Mouse (Mus musculus) hematopoietic stem cell, adult 5-6 weeks (primary cell): Measurements from ENCODE around the gene Poc1b. TPM values are rescaled to one million over a fixed set of nuclear protein-coding genes. Genes with fewer than 3 reads are reported as not detected.
"Not testable (repeated sequence)": the region's sequence is repeated elsewhere in the genome, so short reads cannot be mapped to it uniquely, and the experiment has no call there.

Experiments used
- ATAC-seq, 2 experiments: fragments of 125-278 bp in 1 of 2; replicated peaks in 1 of 2; 2 replicates each; pipeline ENCODE4 v1.8.0; 2016 to 2017; ENCODE audit warnings: inconsistent platforms in 2 of 2, mild to moderate bottlenecking in 2 of 2, moderate number of reproducible peaks in 2 of 2, low read depth in 1 of 2, moderate TSS enrichment in 1 of 2; ENCODE audit not compliant: low FRiP score in 2 of 2, poor library complexity in 2 of 2, severe bottlenecking in 2 of 2, insufficient read depth in 1 of 2, low TSS enrichment in 1 of 2
- total RNA-seq: library from RNA; stranded (forward); fragments of 172-1452, 232-1000 nt; gene quantifications from 2 replicates; pipeline ENCODE4 v1.2.3, GENCODE M21; 2017

Gene Poc1b
- total RNA-seq, 1 experiment from 2014 or later = 10.9 TPM

DNA sequence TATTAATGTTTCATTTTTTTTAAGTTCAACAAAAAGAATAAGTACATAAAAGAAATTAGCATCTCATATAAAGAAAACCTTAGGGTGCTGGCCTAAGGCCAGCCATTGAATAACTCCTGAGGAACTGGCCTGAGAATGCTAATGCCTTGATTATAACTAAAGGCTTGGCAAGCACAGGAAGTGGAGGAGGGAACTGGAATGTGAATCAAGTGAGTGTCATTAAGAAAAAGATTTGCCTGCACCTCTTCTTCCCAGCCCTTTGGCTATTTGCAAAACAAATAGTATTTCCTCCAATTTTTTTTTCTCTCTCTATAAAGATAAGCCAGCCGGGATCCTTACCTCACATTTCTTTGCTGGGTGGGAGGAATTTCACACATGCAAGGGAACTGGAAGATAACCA, 95.0 kb downstream of the Poc1b start:
- no peak for ATAC-seq

DNA sequence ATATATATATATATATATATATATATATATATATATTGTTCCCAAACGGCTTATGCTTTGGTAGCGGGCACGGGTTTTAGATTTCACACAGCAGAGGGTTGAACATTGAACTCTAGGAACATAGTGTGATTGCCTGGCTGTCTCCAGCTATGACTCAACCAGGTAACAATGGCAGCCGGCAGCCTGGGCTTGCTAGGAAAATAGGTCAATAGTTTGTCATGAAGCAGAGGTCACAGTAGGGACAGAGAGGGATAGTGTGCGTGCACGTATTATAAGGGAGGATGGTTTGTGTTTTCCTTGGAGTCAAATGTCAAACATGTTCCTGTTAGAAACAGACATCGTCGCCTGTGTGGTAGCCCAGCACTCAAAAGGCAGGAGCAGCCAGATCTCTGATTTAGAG, 95.5 kb downstream of the Poc1b start:
- ATAC-seq = no peak

DNA sequence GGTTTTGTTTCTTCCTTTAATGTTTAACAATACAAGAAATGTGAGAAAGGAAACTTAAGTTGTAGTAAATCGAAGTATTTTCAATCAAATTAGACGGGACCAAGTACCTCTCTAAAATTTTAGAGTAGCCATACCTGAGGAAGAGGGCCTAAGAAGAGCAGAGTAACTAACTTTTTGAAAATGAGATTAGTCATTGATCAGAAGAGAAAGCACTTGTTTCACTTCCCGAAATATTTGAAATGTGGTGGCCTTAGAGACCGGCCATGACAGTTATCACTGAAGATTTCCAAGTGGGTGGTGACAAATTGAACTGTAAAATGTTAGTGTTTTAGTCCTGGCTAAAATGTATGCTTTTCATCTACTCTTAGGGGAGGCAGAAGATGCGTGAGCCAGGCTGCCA, 96.3 kb downstream of the Poc1b start:
- no peak for ATAC-seq

DNA sequence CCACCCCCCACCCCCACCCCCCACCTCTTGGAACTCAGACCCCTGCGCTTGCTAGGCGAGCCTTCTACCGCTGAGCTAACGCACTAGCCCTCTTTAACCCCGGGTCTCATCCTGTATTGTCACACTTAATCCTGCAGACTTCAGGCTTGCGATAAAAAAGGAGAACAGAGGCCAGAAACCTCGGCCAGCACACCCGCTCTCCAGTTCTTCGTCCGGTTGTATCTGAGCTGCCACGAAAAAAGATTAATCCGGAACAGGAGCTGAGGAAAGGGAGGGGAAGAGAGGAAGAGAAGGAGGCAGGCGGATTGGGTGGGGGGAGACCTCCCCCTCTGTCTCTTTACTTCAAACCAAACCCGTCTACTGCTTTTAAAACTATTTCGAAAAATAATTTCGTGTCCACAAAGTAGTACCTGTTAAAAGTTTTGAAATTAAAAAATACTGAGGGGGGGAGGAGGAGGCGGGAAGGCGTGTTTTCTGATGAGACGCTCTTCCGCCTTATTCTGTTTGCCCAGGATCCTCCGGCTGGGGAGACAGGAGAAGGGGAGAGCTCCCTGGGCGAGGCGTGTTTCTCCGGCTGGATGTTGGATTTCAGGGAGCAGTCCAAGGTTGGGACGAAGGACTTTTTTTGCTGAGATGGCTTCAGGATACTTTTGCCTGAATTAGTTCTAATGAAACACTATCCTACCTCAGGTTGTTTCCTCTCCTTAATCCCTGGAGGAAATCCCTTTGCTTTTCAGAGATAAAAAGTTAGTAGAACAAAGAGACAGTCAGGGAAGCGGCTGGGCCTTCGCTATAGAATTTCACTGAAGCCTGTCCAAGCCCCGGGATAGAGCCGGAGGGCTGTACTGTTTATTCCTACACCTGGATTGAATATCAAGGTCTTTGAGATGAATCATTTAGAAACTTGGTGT, 97.0 kb downstream of the Poc1b start:
- peak; percentile 24 to 57 for ATAC-seq

DNA sequence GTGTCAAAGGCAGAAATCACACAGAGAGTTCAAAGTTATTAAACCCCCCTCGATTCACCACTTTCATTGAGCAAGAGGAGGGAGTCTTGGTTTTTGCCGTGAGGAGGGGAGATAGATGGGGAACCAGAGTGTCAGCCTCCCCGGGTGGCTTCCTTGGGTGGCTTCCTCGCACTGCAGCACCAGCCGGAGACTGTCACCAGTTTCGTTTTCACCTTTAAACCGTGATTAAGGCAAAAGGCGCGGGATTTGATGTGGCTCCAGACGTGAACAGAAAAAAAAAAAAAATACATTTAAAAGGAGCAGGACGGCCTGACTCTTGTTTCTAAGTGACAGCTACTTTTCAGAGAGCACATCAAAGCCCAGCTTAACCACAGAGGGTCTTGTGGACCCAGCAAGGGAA, 97.7 kb downstream of the Poc1b start:
- peak; percentile 92 to 97 for ATAC-seq

DNA sequence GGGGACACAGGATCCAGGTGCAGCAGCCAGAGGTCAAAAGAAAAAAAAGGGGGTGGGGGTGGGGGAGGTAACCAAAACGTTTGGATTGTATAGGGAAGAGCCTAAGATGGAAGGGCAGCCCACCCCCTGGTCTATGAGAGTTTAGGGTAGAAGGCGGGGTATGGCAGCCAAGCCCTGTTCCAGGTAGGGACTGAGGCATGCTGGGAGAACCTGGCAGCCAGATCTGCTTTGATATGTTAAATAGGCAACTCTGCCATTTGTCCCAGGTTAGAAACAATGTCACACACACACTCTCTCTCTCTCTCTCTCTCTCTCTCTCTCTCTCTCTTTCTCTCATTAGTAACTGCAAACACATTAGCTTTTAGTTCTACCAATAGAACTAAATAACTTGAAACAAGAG, 100.3 kb downstream of the Poc1b start:
- ATAC-seq = no peak

DNA sequence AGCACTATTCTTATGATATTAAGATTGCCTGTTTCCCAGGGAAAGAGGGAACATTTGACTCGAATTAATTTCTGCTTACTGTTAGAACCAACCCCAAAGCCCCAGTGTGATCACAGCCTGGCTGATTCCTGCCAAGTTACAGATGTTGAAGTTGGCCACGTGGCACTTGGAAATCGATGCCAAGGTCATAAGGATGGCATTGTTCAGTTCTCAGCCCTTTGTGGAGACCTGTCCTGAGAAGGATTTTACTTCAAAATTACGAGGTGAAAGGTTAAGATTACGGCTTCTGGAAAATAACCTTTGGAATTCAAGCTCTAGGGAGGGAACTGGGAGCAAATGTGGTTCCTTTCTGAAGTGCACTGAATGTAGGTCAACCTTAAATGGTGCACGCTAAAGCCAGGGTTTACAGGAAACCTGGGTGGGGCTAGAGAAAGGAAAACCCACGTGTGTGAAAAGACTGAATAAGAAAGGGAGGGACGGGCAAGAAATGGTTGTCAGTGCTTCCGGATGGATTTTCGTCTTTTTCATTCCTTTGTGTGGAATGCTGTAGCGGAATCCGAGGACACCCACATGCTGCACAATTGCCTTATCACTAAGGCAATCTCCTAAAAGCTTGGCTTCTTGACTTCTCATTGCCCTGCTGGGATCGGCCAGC, 102.4 kb downstream of the Poc1b start:
- ATAC-seq = no peak

DNA sequence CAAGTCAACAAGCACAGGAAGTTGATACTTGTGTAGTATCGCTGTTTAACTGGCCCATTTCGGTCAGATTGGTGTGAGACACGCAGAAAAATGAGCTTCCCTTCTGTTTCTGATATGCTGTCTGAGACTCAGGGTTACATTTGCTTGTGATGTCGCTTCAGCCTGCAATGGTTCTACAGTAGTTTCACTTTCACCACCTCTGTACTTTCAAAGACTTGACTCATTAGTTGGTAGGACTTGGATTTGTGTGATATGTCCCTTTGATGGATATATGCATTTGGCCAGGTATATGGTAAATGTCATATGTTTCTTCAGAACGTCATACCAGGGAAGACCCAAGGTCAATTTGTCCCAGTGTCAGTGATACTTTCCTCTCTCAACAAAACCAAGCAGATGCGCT, 104.2 kb downstream of the Poc1b start:
- ATAC-seq = no peak

DNA sequence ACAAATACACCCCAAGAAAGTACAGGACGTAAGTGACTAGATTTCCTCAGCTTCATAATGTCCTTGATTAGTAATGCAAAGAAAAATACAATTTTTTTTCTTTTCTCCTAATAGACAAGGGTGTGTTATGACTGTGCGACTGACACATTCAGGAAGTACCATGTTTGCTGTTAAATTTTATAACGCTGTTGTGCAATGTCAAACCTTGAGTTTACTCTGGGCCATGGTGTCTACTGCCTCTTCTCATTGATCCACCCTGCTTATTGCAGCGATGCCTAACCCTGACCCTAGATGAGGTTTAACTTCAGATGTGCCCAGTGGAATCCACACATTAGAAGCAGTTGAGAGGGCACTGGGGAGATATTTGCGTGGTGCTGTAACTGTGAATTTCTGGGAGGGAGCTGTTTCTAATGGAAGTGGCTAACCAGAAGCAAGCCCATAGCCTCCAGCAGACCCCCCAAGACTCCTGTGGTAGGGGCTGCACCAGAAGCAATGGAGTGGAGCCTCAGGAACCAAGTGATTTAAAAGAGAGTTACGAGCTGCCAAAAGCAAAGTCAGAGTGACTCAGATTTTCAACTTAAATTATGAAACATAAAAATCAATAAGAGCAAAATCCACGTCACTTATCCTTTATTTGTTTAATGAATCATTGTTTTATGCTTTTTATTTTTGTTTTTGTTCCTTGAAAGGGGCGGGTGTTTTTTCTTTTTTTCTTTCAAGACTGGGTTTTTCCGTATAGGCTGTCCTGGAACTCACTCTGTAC, 104.8 kb downstream of the Poc1b start:
- ATAC-seq = peak in 1 of 2 experiments; percentile 29; a peak in 1 of 4 replicates

DNA sequence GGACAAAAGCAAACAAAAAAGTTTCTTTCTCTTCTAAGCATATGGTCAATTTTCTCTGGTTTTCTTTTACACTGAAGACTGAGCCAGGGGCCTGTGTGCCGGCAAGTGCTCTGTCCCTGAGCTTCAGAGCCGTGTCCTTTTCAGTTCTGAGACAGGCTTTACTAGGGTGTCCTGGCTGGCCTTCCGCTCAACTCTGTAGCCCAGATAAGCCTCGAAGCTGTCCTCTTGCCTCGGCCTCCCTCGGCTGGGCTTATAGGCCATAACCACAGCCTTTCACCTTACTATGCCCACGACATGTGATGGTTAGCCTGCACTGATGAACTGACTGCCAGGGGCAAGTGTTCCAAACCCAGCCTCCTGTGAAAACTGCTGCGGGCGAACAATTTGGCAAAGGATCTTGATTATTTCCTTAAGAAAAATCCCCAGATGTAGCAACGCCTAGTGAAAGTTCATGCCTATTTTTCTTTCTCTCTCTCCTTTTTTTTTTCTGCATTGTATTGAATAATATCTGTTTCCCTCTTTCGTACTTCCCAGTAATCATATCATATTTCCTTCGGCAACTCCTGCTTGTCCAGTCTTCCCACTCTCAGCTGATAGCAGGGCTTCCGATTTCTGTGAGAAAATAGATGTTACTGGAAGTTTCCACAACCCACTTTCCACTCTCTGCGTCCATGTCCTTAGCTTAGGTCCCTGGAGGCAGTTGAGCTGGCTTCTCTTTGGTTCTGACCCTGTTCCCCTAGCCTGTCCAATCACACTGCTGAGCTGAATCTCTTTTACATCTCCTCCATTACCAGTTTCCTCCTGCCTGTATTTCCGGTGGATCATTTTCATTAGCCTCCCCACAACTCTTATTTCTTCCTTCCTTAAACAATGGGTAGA, 107.8 kb downstream of the Poc1b start:
- no peak for ATAC-seq

DNA sequence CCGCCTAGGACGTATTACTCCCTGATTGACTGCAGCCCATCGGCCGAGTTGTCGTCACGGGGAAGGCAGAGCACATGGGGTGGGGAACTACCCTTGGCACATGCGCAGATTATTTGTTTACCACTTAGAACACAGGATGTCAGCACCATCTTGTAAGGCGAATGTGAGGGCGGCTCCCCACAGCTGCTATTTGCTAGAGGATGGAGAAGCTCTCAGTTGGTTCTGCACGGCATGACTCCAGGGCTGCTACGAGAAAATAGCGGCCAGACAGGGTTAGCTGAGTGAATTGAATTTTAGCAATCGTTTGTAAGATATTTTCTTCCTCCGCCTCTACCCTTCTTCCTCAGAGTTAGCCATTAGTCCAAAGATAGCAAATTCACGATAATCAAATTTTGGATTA, 109.7 kb downstream of the Poc1b start:
- ATAC-seq = not testable (repeated sequence)

DNA sequence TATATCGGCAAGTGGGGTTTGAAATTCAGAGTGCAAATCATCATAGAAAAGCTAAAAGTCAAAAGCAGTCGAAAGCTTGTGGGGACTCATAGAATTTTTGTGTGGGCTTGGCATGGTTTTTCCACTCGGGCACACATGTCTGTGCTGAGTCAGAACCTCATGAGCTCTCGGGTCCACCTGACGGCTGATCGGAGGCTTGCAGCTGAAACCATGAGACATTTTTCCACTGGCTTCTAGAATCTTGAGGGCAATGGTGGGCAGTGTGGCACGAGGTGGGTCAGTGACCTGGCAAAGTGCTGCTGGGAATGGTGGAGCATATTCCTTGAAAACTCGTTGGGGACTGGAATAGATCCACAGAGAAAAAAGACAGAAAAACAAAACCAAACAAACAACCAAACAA, 114.7 kb downstream of the Poc1b start:
- no peak for ATAC-seq

DNA sequence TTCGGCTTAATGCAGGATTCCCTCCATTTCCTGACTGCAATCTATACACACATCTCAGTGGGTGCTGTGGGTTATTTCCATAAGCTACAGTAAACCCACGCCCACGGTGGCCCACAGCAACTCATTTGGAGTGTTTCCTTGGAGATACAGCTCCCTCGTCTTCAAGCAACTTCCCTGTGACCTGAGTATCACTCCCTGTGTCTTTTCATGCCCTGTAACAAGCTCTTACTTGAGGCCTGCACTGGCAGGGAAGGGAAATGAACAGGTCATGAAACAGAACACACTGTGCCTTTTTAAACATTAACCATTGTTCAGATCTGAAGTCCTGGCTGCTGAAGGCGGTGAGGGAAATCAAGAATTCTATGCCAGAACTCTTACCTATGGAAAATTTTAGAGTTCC, 115.9 kb downstream of the Poc1b start:
- no peak for ATAC-seq

DNA sequence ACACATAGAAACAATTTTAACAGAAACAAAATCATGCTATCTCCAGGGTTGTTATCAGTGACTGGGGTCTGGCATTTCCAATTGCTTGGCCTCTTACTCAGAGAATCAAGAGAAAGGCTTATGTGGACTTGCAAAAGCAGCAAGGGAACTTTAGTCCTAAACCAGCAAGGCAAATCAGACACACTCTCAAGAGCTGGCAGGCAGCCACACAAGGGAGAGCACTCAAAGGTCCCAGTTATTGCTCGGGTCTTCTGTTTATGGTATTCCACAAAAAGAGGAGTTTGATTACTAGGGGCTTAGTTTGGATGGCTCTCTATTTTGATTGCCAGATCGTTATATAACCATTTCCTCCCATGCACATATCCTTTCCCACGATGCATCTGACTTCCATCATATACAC, 117.4 kb downstream of the Poc1b start:
- no peak for ATAC-seq

DNA sequence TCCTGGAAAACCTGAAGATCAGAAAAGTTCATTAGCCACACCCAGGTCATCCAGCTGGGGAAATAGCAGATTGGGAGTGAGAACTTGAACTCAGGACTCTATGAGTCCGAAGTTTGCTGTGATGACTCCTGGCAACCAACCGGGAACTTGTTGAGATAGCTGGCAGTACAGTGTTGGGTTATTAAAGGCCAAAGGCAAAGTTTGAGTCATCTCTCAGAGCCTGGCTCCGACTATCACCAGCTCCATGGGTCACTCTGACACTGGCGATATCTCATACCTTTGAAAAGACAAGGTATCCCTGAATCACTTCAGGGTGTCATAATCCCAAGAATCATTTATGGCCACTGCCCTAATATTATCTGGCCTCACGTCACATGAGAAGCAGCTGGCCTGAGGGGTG, 119.9 kb downstream of the Poc1b start:
- ATAC-seq = no peak

DNA sequence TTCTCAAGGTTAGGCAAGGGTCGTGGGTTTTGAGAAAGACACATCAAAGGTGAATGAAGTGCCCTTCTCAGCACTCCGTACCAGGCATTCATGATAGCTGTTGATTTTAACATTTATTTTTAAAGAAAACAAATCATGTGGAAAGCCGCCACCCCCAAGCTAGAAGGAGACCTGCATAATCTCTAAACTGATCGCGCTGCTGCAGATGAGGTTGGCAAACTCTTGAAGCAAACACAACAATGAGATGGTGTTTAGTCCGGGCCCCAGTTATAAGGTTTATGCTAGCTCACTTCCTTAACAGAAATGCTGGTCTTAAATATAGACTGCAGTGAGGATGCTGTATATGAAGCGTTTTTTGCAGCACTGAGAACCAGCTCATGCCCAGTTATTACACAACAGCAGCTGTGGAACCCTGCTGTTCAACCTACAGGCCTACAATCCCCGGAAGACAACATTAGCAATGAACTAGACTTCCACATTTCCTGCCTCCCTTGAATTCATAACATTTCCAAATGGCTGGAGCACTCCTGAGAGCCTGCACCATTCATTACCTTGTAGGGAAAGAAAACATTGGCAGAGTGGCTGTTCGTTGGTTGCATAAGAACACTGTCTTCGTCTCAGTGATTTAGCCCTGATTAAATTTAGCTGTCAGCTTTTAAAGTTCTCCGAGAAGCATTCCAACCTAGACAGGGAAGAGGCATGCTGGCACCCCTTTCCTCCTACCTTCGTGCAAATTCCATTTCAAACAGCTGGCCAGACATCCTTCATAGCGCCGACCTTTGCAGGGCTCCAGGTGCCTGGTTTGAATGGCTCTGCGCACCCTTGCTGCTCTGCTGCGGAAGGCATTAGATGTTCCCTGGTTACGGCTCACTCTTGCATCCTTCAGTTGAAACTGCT, 121.4 kb downstream of the Poc1b start:
- ATAC-seq = peak; percentile 28 to 46; a peak in 3 of 4 replicates
